Mouse (Mus musculus) gastrocnemius, postnatal 10 days (tissue): ENCODE data around the gene Med13l. TPM values are rescaled to one million over a fixed set of nuclear protein-coding genes. Genes with fewer than 3 reads are reported as not detected.
"Not testable (repeated sequence)": the region's sequence is repeated elsewhere in the genome, so short reads cannot be mapped to it uniquely, and the experiment has no call there.

ENCODE experiments used
- DNase-seq: peaks from one replicate; pipeline ENCODE4 v3.0.0; 2021; ENCODE audit warnings: mixed read lengths
- total RNA-seq, 2 experiments: library from RNA; stranded (reverse); gene quantifications; 2 replicates each; pipeline ENCODE4 v1.2.3; 2021

The Med13l gene
- total RNA-seq, 2 experiments from 2014 or later = 27.0 to 27.1 TPM

DNA sequence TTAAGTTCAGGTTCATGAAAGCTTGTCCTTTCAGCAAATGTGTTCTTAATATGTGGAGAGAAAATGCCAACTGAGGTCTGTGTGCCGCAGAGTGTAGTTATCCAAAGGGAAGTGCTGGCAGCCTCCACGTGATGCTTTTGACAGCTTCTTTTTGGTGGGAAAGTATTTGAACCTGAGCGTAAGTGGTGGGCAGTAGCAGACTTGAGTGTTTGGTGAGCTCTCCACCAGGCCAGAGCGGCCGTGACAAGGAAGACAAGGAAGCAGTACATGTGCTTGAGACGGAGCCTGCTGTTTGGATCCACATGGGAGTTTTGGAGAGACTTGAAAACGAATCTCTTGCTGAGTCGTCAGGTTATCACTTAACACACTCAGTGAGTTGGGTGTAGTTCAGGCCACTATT is 71.9 kb downstream of the Med13l start:
- no peak for DNase-seq

- no peak for DNase-seq
These were observed 72.6 kb downstream of the Med13l start for GRCm38 (mm10) chr5:118633106-118633505.

DNA sequence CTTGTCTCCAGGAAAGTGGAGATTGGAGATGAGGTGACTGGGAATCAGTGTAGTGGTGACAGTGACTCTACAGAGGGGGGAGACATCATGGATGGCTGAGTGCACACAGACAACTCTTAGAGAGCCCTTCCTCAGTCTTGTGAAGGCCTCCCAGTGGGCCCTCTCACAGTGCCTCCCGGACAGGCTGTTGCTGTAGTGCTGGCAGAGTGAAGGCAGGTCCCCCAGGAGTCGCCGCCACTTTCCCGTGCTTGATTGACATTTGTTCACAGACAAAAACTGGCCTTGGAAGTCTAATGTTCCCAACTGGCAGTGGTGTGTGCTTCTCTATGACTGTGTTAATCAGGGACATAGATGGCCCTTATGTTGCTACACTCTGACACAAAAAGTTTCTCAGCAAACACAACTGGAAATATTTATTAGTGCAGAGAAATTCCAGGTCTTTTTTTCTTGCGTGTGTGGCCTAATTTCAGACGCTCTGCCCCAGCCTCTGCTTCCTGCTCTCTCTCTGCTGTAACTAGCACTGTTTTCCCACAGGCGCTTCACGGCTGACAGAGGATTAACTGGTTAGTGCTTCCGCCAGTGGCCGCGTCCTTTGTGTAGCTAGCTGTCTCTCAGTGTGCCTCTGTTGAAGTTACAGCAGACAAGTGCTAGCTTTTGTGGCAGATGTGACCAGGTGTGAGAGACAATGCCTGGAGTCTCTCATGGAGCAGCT is 75.2 kb downstream of the Med13l start:
- DNase-seq = no peak

DNA sequence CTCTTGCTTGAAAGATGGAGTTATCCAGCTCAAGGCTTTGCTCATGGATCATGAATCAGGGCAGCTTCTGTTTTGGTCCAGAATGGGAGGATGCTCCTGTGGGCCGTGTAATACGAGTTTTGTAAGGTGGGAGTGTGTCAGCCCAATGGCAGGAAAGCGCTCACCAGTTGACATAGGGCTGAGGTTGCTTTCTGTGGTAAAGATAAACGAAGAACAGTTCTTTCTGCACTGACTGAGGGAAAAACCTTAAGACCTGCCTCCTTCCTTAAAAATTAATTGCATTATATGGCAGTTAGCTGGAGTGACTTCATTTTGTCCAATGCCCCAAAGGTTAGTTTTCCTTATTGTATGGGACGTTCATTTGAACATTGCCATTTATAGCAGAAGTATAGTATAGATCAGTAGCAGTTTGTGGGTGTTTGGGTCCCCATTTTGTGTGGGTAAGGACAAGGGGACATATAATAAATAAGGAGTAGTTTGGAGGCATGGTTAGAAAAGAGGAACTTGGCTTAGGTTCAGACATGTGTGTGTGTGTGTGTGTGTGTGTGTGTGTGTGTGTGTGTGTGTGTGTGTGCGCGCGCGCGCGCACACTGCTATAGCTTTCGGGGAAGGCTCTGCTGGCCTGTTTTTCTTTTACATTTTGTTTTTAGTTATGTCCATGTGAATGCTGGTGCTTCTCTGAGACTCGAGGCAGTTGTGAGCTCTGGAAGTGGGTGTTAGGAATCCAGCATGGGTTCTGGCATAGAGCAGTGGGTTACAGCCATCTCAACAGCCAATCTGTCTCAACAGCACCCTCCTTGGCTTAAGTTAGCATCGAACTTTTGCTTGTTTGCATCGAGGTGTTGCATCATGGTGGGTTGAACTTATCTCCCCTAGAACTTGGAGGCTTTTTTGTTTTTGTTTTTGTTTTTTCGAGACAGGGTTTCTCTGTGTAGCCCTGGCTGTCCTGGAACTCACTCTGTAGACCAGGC is 76.2 kb downstream of the Med13l start:
- no peak for DNase-seq

DNA sequence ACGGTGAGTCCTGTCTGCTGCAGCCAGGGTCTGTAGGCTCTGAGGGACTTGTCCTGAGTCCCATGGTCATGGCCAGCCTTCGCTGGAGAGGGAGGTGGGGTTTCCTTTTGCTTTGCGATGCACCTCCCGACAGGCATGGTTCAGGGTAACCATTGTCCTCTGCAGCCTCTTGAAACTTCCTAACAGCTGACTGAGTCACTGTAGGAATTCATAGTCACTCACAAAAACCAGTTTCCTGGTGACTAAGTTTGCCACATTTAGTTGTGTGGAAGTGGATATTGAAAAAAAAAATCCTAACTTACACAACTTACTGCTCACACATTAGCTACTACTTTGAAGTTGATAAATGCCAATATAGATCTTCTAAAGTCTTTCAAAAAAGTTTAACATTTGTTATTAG is 77.5 kb downstream of the Med13l start:
- DNase-seq = no peak

GRCm38 (mm10) chr5:118638534-118639109 is 78.1 kb downstream of the Med13l start:
- no peak for DNase-seq

- no peak for DNase-seq
These were observed 78.7 kb downstream of the Med13l start for GRCm38 (mm10) chr5:118639117-118639707.

DNA sequence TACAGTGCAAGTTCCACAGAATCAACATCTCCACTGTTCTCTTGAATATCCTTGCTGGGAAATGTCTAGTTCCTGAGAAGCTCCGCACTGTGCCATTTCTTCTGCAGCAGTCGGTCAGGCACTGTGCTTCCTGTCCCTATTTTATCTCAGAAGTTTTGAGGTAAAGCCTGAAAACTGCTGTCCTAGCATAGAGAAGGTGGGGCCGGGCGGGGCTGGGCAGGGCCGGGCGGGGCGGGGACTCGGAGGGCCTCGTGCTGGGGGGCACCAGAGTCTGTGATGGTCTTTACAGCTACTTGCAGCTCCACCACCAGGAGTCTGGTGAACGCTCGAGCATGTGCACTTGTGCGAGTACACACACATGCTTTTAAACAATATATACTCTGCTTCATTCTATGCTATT is 83.6 kb downstream of the Med13l start:
- DNase-seq = no peak

DNA sequence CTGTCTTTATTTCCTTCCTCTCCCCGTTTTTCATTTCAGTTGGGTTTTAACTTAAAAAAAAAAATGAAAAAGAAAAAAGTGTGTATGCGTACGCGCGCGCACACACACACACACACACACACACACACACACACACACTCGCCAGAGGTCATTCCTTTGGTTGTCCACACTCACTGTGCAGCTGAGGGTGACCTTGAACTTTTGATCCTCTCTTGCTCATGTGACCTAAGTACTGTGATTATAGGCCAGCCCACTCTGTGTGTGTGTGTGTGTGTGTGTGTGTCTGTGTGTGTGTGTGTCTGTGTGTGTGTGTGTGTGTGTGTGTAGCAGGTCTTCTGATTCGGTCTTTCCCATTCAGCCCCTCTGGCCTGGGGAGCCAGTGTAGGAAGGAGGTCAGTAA is 84.0 kb downstream of the Med13l start:
- DNase-seq = no peak

DNA sequence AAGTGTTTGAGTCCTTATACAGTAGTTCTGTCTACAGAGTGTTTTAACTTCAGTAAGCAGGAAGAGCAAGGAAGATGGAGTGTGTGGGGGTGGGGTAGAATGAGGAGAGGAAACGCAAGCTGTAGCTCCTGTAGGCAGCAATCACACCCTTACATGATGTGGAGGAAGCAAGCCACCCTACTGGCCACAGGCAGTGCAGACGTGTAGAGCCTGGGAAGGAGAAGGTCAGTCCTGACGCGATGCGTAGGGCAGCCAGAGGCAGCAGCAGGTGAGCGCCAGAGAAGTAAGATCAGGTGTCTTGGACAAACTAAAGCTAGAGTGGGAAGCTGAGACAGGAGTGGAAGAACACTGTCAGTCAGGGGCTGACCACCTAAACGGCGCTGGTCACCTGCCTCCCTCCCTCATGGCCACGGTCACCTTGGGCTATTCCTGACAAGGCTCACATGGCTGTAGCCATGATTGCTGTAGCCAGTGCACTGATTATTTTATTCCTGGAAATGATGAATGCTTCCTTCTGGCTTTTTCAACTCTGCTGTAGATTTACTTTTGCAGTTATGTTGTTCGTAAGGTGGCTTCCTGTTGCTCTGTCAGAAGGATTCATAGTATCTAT is 84.8 kb downstream of the Med13l start:
- DNase-seq = no peak

GRCm38 (mm10) chr5:118646897-118647296 is 86.4 kb downstream of the Med13l start:
- no peak for DNase-seq

DNA sequence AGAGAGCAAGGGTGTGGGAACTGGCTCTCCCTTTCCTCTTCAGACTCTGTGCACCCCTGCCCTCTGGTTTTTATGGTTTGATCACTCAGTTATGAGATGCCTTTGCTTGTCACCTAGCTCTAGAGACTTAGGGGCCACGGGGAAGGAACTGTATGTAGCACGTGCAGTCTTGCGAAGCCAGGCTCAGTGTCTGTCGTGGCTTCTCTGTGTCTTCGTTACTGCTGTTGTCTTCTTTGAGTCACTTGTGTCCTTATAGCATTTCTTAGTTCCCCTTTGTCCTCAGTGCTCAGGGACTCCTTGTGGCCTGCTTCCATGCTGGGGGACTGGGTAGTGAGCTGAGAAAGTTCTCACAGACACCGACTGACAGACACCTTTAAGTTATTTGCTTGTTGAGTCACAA is 86.9 kb downstream of the Med13l start:
- DNase-seq = no peak

GRCm38 (mm10) chr5:118649215-118650006 is 88.9 kb downstream of the Med13l start:
- DNase-seq = no peak

- DNase-seq = no peak
These were observed 89.6 kb downstream of the Med13l start for GRCm38 (mm10) chr5:118650007-118650548.

DNA sequence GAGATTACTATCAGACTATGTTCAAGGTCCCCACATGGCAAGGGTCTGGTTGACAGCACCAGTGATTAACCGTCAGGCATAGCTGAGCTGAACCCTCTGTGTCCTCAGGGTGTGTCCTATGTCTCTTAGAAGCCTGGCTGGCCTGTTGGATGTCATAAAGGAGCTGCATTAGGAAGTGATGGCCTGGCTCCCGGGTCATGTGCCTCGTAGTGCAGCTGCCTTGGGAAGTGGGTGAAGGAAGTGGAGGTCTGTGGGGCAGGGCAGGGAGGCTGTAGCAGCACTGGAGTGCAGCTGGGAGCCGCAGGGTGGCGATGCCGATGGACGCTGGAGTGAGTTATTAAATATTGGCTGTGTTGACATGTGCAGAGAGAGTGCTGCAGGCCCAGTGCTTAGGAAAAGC is 90.3 kb downstream of the Med13l start:
- DNase-seq = no peak

- no peak for DNase-seq
These were observed 92.1 kb downstream of the Med13l start for GRCm38 (mm10) chr5:118652611-118653010.

DNA sequence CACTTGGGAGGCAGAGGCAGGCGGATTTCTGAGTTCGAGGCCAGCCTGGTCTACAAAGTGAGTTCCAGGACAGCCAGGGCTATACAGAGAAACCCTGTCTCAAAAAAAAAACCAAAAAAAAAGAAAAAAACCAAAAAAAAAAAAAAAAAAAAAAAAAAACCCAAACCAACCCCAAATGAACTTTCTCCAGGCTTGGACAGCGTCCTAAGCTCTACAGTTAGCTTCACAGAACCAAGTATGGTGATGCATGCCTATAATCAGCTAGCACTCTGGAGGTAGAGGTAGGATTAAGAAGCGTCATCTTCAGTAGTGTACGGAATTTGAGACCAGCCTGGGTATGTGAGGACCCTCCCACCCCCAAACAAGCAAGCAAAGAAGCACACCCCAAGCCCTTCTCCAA is 92.6 kb downstream of the Med13l start:
- not testable (repeated sequence) for DNase-seq

DNA sequence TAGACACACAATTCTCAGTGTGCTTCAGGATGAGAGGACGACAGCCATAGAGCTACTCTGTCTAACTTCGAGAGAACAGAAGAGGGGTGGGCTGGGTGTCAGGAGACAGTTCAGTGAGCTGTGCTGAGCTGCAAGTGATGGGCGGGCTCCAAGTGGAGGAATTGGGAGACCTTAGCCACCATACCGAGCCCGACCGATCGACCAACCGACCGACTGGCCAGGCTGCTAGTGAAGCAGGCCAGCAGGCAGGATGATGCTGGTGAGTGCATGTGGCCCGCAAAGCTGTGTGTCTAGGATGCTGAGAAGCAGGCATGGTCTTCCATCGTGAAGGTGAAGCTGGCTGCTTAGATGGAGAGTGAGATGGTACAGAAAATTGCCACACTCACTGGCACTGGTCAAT is 94.1 kb downstream of the Med13l start:
- DNase-seq = no peak

DNA sequence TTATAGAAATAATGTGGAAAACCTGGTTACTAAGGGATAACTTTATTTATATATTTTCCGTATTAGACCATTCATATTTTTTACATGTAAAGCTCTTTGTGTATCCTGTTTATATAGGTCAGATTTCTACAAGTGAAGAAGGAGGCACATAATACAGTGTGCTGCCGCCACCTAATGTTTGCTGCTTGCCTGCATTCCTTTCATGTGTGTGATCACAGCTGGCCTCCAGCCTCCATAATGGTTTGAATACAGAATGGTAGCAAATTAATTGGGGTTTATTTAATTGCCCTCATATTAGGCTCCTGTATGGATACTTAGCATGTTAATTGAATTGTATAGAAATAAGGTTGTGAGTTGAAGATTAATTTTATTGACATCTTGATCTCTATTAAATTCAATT is 94.5 kb downstream of the Med13l start:
- no peak for DNase-seq

DNA sequence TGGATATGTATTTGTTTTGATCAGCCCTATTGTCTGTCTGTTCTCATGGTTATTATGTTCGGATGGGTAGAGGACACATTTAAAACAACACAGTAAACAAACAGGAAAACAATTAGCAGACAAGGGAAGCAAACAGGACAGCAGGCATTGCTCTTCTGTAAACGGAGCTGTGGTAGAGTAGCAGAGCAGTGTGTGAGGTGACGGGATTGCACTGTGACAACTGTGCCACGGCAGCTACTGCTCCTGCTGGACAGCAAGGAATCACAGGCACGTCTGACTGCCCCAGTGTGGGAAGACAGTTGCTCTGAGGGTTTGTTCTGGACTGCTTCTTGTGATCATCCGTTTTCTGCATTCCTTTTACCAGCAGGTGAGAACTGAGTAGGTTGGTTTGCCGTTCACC is 94.9 kb downstream of the Med13l start:
- no peak for DNase-seq

- DNase-seq = no peak
These were observed 95.5 kb downstream of the Med13l start for GRCm38 (mm10) chr5:118655966-118656365.
